Mouse (Mus musculus): ENCODE results near the gene Ces2a.

Gene Ces2a

GRCm38 (mm10) chr8:104733753-104734152 is at the start of gene Ces2a:
Gene Ces2a (plus strand): TSS chr8:104734003.
- no peak for DNase-seq (ENCODE audit: low spot score)

- DNase-seq (ENCODE audit: low spot score) = no peak
Observed at GRCm38 (mm10) chr8:104688433-104688832, 45.4 kb upstream of the Ces2a start.

GRCm38 (mm10) chr8:104698556-104698955 is 35.2 kb upstream of the Ces2a start:
- no peak for DNase-seq (ENCODE audit: low spot score)

- no peak for DNase-seq (ENCODE audit: low spot score)
Observed at GRCm38 (mm10) chr8:104701900-104702299, 31.9 kb upstream of the Ces2a start.

GRCm38 (mm10) chr8:104721166-104721565 is 12.6 kb upstream of the Ces2a start:
- DNase-seq (ENCODE audit: low spot score) = no peak

- DNase-seq (ENCODE audit: low spot score) = no peak
Observed at GRCm38 (mm10) chr8:104731451-104731850, 2.4 kb upstream of the Ces2a start.

GRCm38 (mm10) chr8:104731969-104732368 is 1.8 kb upstream of the Ces2a start:
- no peak for DNase-seq (ENCODE audit: low spot score)

GRCm38 (mm10) chr8:104742039-104742438 is 8.2 kb downstream of the Ces2a start:
- no peak for DNase-seq (ENCODE audit: low spot score)

- no peak for DNase-seq (ENCODE audit: low spot score)
Observed at GRCm38 (mm10) chr8:104743410-104743809, 9.6 kb downstream of the Ces2a start.

- no peak for DNase-seq (ENCODE audit: low spot score)
Observed at GRCm38 (mm10) chr8:104752818-104753217, 19.0 kb downstream of the Ces2a start.

GRCm38 (mm10) chr8:104757621-104758020 is 23.8 kb downstream of the Ces2a start:
- no peak for DNase-seq (ENCODE audit: low spot score)

- DNase-seq (ENCODE audit: low spot score) = no peak
Observed at GRCm38 (mm10) chr8:104758209-104758608, 24.4 kb downstream of the Ces2a start.

GRCm38 (mm10) chr8:104761126-104761525 is 27.3 kb downstream of the Ces2a start:
- DNase-seq (ENCODE audit: low spot score) = no peak

- DNase-seq (ENCODE audit: low spot score) = no peak
Observed at GRCm38 (mm10) chr8:104766485-104766884, 32.7 kb downstream of the Ces2a start.

- DNase-seq (ENCODE audit: low spot score) = no peak
Observed at GRCm38 (mm10) chr8:104770365-104770764, 36.6 kb downstream of the Ces2a start.

GRCm38 (mm10) chr8:104787049-104787448 is 53.2 kb downstream of the Ces2a start:
- DNase-seq (ENCODE audit: low spot score) = no peak

GRCm38 (mm10) chr8:104788929-104789328 is 55.1 kb downstream of the Ces2a start:
- DNase-seq (ENCODE audit: low spot score) = no peak

- peak; percentile 17 for DNase-seq (ENCODE audit: low spot score)
Observed at GRCm38 (mm10) chr8:104789886-104790680, 56.3 kb downstream of the Ces2a start.

All from c-Kit-positive CD71-positive TER-119-positive erythroid progenitor cells, embryonic 14.5 days (primary cell).